In the genomic region with DNA sequence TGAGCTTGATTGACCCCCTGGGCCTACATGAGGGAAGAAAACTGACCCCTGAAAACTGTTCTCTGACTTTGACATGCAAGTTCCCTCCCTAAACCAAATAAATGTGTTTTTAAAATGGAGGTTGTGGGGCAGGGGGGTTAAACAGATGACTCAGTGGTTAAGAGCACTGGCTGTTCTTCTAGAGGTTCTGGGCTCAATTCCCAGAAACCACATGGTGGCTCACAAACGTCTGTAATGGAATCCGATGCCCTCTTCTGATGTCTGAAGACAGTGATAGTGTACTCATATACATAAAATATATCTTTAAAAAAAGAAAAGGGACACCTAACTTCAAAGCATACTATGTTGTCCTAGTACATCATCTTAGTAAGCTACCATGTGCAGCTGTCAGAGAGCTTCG, we compare ENCODE assay signal across 15 mouse cellular contexts. TPM values are rescaled to one million over a fixed set of nuclear protein-coding genes. Genes with fewer than 3 reads are reported as not detected.
DNase-seq lines count a peak whose midpoint lies in the region; TF ChIP-seq lines count a peak whose summit lies in the region.
"Had no signal": no experiment of that assay in that cellular context is flagged by ENCODE, and none has a peak within 500 bp of the region (broad histone marks: within the 10 kb centered on the region; RNA-seq: fewer than 3 reads in every experiment).

No protein-coding gene starts in this region.

- H3K4me3 ChIP-seq in layer of hippocampus, adult 2 months = no peak overlapping the region
- H3K4me3 ChIP-seq: forebrain, embryonic 15.5 days; heart, embryonic 13.5 days had no signal

- 0 out of 2 replicates have a peak overlapping the region, but pooled peaks have one; percentile 4 for H3K27ac ChIP-seq in layer of hippocampus, adult 2 months
- H3K27ac ChIP-seq: forebrain, embryonic 15.5 days; heart, embryonic 13.5 days had no signal

- peak; percentile 30 for DNase-seq in gastrocnemius, adult 18-20 months (ENCODE audit: low spot score)
- no peak for DNase-seq in gastrocnemius, postnatal 36 days
- no peak for DNase-seq in layer of hippocampus, adult 2 months (ENCODE audit: low spot score in 2 of 2)
- DNase-seq in layer of hippocampus, postnatal 36 days = no peak
- DNase-seq in adipocyte (ENCODE audit: low spot score) (peak; percentile 57), liver (no peak)
- no peak for DNase-seq in left cerebral cortex, adult 18-20 months (ENCODE audit: low spot score in 2 of 2)
- DNase-seq: adrenal gland, postnatal 10 days; cerebellum, adult 11-12 months; cerebellum, adult 9-11 months; gastrocnemius, postnatal 25 days; heart, postnatal 36 days; kidney, adult 11 months had no signal

- TF ChIP-seq CTCF in layer of hippocampus, adult 2 months (conservative IDR thresholded peaks at IDR 0.05) = no peak

- intact Hi-C loops in gastrocnemius, postnatal 36 days (cut with DNase I) = no loop called here

RNA-seq across cellular contexts. Expression of a gene that starts 29.0 kb away (rescaled TPM):
- 10 to 100 TPM; 26.6 to 27.0 TPM for total RNA-seq in gastrocnemius, adult 18-20 months (2021)
- total RNA-seq in gastrocnemius, postnatal 36 days (2021) = 10 to 100 TPM; 18.8 to 27.0 TPM
- total RNA-seq in layer of hippocampus, adult 2 months (2021) = 10 to 100 TPM; 49.6 to 52.4 TPM
- 10 to 100 TPM; 45.5 to 51.6 TPM for total RNA-seq in layer of hippocampus, postnatal 36 days (2021)
- total RNA-seq in left cerebral cortex, adult 18-20 months (2021) = 10 to 100 TPM; 38.9 to 41.1 TPM

RNA-seq across cellular contexts. Expression of a gene that starts 29.2 kb away (rescaled TPM):
- total RNA-seq in gastrocnemius, adult 18-20 months (2021) = 10 to 100 TPM; 39.7 to 41.5 TPM
- 10 to 100 TPM; 34.1 to 36.5 TPM for total RNA-seq in gastrocnemius, postnatal 36 days (2021)
- 10 to 100 TPM; 62.2 to 62.8 TPM for total RNA-seq in layer of hippocampus, adult 2 months (2021)
- total RNA-seq in layer of hippocampus, postnatal 36 days (2021) = 10 to 100 TPM; 62.9 to 64.2 TPM
- total RNA-seq in left cerebral cortex, adult 18-20 months (2021) = 10 to 100 TPM; 73.4 to 75.4 TPM

RNA-seq across cellular contexts. Expression of a gene that starts 34.3 kb away (rescaled TPM):
- 100 to 1,000 TPM; 213 to 257 TPM for total RNA-seq in gastrocnemius, adult 18-20 months (2021)
- total RNA-seq in gastrocnemius, postnatal 36 days (2021) = 100 to 1,000 TPM; 154 to 230 TPM
- total RNA-seq in layer of hippocampus, adult 2 months (2021) = 100 to 1,000 TPM in 1 of 2 experiments, 10 to 100 TPM in 1; 96.5 to 112 TPM
- total RNA-seq in layer of hippocampus, postnatal 36 days (2021) = 100 to 1,000 TPM; 116 TPM
- 100 to 1,000 TPM; 132 to 142 TPM for total RNA-seq in left cerebral cortex, adult 18-20 months (2021)

Comparison
In these comparisons a context has a peak if more than half of its experiments do, and no peak if none do; other contexts are left out.
1. DNase-seq: peak in gastrocnemius, adult 18-20 months (single experiment) and adipocyte (single experiment); none in gastrocnemius, postnatal 36 days (0 of 2), layer of hippocampus, adult 2 months (0 of 2), layer of hippocampus, postnatal 36 days (0 of 2), left cerebral cortex, adult 18-20 months (0 of 2) and liver (single experiment).